Mouse (Mus musculus): ENCODE results near the gene Ctse. TPM values are rescaled to one million over a fixed set of nuclear protein-coding genes. Genes with fewer than 3 reads are reported as not detected.
A peak's percentile ranks its signal among the peaks of the same experiment; 100 is the strongest.
"Not testable (repeated sequence)": the region's sequence is repeated elsewhere in the genome, so short reads cannot be mapped to it uniquely, and the experiment has no call there.

Gene Ctse
- polyA plus RNA-seq, 1 experiment from 2014 or later, result 0.41 TPM

DNA sequence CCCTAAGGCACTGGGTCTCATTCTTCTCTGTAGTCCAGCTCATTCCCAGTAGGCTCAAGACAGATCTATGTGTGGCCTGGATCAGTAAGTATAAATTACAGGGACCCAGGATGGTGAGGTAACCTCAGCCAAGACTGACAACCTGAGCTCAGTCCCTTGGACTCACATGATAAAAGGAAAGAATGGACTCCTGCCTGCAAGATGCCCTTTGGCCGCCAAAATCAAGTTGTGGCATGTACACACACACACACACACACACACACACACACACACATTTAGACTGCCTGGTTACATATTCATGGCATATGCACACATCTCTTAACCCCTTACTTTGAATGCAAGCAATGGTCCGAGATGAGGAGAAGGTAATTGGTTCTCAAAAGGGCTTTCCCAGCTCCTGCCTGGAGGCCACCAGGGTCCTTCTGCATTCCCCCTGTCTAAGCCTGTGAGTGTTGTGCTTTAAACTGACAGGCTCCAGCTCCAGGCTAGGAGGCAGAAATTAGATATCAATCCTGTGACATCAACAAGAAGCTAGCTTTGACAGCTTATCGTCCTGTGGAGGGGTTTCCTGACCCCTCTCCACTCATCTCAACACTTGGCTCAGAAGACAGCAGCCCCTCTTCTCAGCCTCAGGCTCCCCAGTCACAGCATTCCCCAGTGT lies 13.8 kb upstream of the Ctse start:
- no peaks in the 10 kb centered on the region for H3K4me1 ChIP-seq
- no peak overlapping the region for H3K9ac ChIP-seq
- H3K4me2 ChIP-seq (replicated peaks), result no peak overlapping the region
- peaks cover 6% of the 10 kb centered on the region; the same call in 1 of the 2 replicates for H3K9me3 ChIP-seq (replicated peaks)
- no peak overlapping the region for H3K27ac ChIP-seq
- H3K36me3 ChIP-seq, result no peaks in the 10 kb centered on the region
- ATAC-seq (ENCODE audit: low FRiP score), result no peak
- WGBS, result 65% methylated on average over 3 of the region's 3 CpGs
- H3K4me3 ChIP-seq, result no peak overlapping the region
- no peaks in the 10 kb centered on the region for H3K27me3 ChIP-seq

GRCm38 (mm10) chr1:131626200-131626599 lies 11.9 kb upstream of the Ctse start:
- Histone ChIP-seq H3K4me2 (replicated peaks) (no peak overlapping the region), H3K4me1 (no peaks in the 10 kb centered on the region), H3K4me3 (no peak overlapping the region), H3K36me3 (no peaks in the 10 kb centered on the region), H3K27ac (no peak overlapping the region), H3K9ac (no peak overlapping the region), H3K27me3 (no peaks in the 10 kb centered on the region), H3K9me3 (replicated peaks) (no peaks in the 10 kb centered on the region)
- ATAC-seq (ENCODE audit: low FRiP score), result no peak
- 88% methylated on average over 6 of the region's 6 CpGs for WGBS

DNA sequence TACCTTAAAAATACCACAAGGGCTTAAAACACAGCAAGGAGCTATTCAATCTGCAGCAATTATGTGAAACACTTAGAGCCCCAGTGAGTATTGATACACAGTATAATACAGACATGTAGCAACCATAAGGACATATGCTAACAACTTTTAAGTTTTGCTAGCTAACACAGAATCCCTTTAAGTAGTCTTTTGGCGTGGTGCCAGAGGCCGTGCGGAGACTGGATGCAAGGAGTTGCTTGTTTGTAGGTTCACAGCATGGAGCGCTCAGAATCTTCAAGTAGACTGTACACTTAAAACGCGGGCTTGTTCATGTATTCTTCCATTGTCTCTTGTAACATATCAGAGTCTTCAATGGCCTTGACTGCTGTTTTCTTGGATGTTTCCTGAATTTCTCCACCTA lies 5.9 kb upstream of the Ctse start:
- not testable (repeated sequence) for ATAC-seq (ENCODE audit: low FRiP score); H3K36me3 ChIP-seq; H3K27me3 ChIP-seq; H3K4me1 ChIP-seq; H3K9me3 ChIP-seq (replicated peaks); H3K4me3 ChIP-seq; H3K4me2 ChIP-seq (replicated peaks); H3K27ac ChIP-seq; H3K9ac ChIP-seq
- 67% methylated on average over 6 of the region's 6 CpGs for WGBS

DNA sequence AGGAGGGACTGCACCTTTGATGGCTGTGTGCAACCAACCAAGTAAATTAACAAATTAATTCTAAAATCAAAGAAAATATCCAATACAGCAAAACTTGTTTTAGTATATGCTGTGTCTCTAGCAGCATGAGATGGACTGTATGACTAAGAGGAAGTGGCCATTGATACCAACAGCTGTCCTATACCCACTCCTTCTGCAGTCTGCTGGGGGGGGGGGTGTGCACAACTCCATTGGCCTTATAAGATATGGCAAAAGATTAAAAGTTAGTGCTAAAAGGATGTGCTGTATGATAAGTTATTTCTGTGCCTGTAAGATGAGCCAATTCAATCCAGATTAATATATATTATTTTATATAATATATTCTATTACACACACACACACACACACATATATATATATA lies 3.6 kb upstream of the Ctse start:
- Histone ChIP-seq H3K4me2 (replicated peaks) (no peak overlapping the region), H3K4me3 (no peak overlapping the region), H3K36me3 (no peaks in the 10 kb centered on the region), H3K4me1 (no peaks in the 10 kb centered on the region), H3K9ac (no peak overlapping the region), H3K27ac (no peak overlapping the region), H3K9me3 (replicated peaks) (no peaks in the 10 kb centered on the region), H3K27me3 (no peaks in the 10 kb centered on the region)
- no peak for ATAC-seq (ENCODE audit: low FRiP score)

- WGBS, result 88% methylated on average over 9 of the region's 9 CpGs
- H3K27me3 ChIP-seq, result no peaks in the 10 kb centered on the region
Measured at GRCm38 (mm10) chr1:131638541-131639421, 675 bp downstream of the Ctse start.

DNA sequence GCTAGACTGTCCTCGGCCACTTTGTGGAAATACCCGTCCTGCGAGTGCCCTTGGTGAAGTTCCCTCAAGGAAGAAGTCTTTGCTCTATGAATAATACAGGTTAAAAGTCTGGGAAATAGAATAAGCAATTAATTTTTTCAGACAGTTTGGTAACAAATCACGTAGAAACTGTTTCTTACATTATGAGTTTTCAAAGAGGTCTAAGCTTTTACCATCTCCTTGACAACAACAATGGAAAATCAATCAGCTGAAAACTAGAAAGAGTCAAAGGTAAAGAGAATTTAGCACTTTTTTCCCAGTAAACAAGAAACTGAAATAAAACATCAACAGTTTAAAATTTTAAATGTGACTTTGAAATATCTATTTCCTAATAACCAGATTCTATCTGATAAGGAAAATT lies 2.0 kb downstream of the Ctse start:
- Histone ChIP-seq H3K27me3 (no peaks in the 10 kb centered on the region), H3K4me2 (replicated peaks) (no peak overlapping the region), H3K9me3 (replicated peaks) (no peaks in the 10 kb centered on the region), H3K4me3 (no peak overlapping the region), H3K9ac (no peak overlapping the region), H3K4me1 (no peaks in the 10 kb centered on the region), H3K27ac (no peak overlapping the region), H3K36me3 (no peaks in the 10 kb centered on the region)
- WGBS, result 86% methylated on average over 4 of the region's 4 CpGs
- ATAC-seq (ENCODE audit: low FRiP score), result no peak

More at GRCm38 (mm10) chr1:131638541-131639421, 675 bp downstream of the Ctse start:
- Histone ChIP-seq H3K4me3 (no peak overlapping the region), H3K4me2 (replicated peaks) (no peak overlapping the region), H3K4me1 (no peaks in the 10 kb centered on the region), H3K36me3 (no peaks in the 10 kb centered on the region), H3K9me3 (replicated peaks) (no peaks in the 10 kb centered on the region), H3K9ac (no peak overlapping the region), H3K27ac (no peak overlapping the region)
- ATAC-seq (ENCODE audit: low FRiP score), result no peak

GRCm38 (mm10) chr1:131641565-131641964 lies 3.5 kb downstream of the Ctse start:
- H3K4me2 ChIP-seq (replicated peaks), result no peak overlapping the region
- WGBS, result 93% methylated on average over 13 of the region's 13 CpGs
- H3K9me3 ChIP-seq (replicated peaks), result no peaks in the 10 kb centered on the region
- H3K9ac ChIP-seq, result no peak overlapping the region
- no peaks in the 10 kb centered on the region for H3K4me1 ChIP-seq
- H3K27me3 ChIP-seq, result no peaks in the 10 kb centered on the region
- H3K36me3 ChIP-seq, result no peaks in the 10 kb centered on the region
- no peak overlapping the region for H3K27ac ChIP-seq
- H3K4me3 ChIP-seq, result no peak overlapping the region
- ATAC-seq (ENCODE audit: low FRiP score), result no peak

GRCm38 (mm10) chr1:131642251-131642650 lies 4.1 kb downstream of the Ctse start:
- WGBS, result 89% methylated on average over 2 of the region's 2 CpGs

GRCm38 (mm10) chr1:131652670-131653443 lies 14.8 kb downstream of the Ctse start:
- 77% methylated on average over 12 of the region's 12 CpGs for WGBS
- H3K9me3 ChIP-seq (replicated peaks), result no peaks in the 10 kb centered on the region

More at GRCm38 (mm10) chr1:131642251-131642650, 4.1 kb downstream of the Ctse start:
- no peaks in the 10 kb centered on the region for H3K9me3 ChIP-seq (replicated peaks)
- H3K4me2 ChIP-seq (replicated peaks), result no peak overlapping the region
- H3K4me1 ChIP-seq, result no peaks in the 10 kb centered on the region
- H3K27me3 ChIP-seq, result no peaks in the 10 kb centered on the region
- H3K4me3 ChIP-seq, result no peak overlapping the region
- no peak overlapping the region for H3K9ac ChIP-seq
- no peak overlapping the region for H3K27ac ChIP-seq
- no peaks in the 10 kb centered on the region for H3K36me3 ChIP-seq
- no peak for ATAC-seq (ENCODE audit: low FRiP score)

DNA sequence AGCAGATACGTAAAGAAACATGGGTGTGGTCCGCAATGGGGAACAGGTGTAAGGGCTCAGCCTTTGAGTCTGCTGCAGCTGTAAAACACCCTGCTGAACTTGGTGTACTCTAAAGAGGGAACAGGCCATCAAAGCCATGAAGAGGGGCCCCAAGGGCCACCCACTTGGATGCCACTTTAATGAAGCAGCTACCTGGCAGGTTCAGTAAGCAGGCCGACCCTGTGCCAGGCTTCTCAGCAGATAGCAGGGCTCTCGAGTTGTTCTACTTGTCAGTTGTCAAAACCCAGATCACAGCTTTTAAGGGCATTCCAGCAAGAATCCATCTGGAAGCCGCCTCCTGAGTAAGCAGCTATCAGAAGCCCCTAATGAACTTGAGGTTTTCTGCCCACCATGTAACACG lies 17.5 kb downstream of the Ctse start:
- 92% methylated on average over 6 of the region's 6 CpGs for WGBS
- no peak for ATAC-seq (ENCODE audit: low FRiP score)
- peaks cover 4% of the 10 kb centered on the region; the same call in 1 of the 2 replicates for H3K4me1 ChIP-seq

More at GRCm38 (mm10) chr1:131652670-131653443, 14.8 kb downstream of the Ctse start:
- Histone ChIP-seq H3K27me3 (no peaks in the 10 kb centered on the region), H3K9ac (no peak overlapping the region), H3K27ac (no peak overlapping the region), H3K4me1 (peaks cover 4% of the 10 kb centered on the region; the same call in 1 of the 2 replicates), H3K4me3 (no peak overlapping the region), H3K4me2 (replicated peaks) (no peak overlapping the region), H3K36me3 (no peaks in the 10 kb centered on the region)
- ATAC-seq (ENCODE audit: low FRiP score), result no peak

GRCm38 (mm10) chr1:131657945-131658354 lies 19.8 kb downstream of the Ctse start:
- no peaks in the 10 kb centered on the region for H3K9me3 ChIP-seq (replicated peaks)
- H3K27ac ChIP-seq, result peak overlapping the region; percentile 46
- H3K4me3 ChIP-seq, result peak overlapping the region; percentile 2
- ATAC-seq (ENCODE audit: low FRiP score), result peak; percentile 83
- no peaks in the 10 kb centered on the region for H3K27me3 ChIP-seq
- no peaks in the 10 kb centered on the region for H3K36me3 ChIP-seq
- H3K4me2 ChIP-seq (replicated peaks), result peak overlapping the region; percentile 36
- H3K4me1 ChIP-seq, result peaks cover 4% of the 10 kb centered on the region; the same call in 1 of the 2 replicates
- WGBS, result 0% methylated on average over 11 of the region's 11 CpGs
- H3K9ac ChIP-seq, result peak overlapping the region; percentile 60

More for the DNA sequence above, 17.5 kb downstream of the Ctse start:
- H3K4me2 ChIP-seq (replicated peaks), result no peak overlapping the region
- no peak overlapping the region for H3K27ac ChIP-seq
- no peaks in the 10 kb centered on the region for H3K9me3 ChIP-seq (replicated peaks)
- H3K27me3 ChIP-seq, result no peaks in the 10 kb centered on the region
- no peaks in the 10 kb centered on the region for H3K36me3 ChIP-seq
- H3K4me3 ChIP-seq, result no peak overlapping the region
- H3K9ac ChIP-seq, result no peak overlapping the region

- ATAC-seq (ENCODE audit: low FRiP score), result no peak
- Histone ChIP-seq H3K4me2 (replicated peaks) (no peak overlapping the region), H3K27me3 (no peaks in the 10 kb centered on the region), H3K4me1 (peaks cover 4% of the 10 kb centered on the region; the same call in 1 of the 2 replicates), H3K27ac (no peak overlapping the region), H3K4me3 (no peak overlapping the region), H3K9ac (no peak overlapping the region), H3K9me3 (replicated peaks) (no peaks in the 10 kb centered on the region), H3K36me3 (no peaks in the 10 kb centered on the region)
- WGBS, result 71% methylated on average over 5 of the region's 5 CpGs
Measured at GRCm38 (mm10) chr1:131659512-131660085, 21.5 kb downstream of the Ctse start.

Measured in hindbrain, embryonic 12.5 days (tissue).